Mouse (Mus musculus): ENCODE measurements around the gene Fkrp. TPM values are rescaled to one million over a fixed set of nuclear protein-coding genes. Genes with fewer than 3 reads are reported as not detected.

The Fkrp gene
- polyA plus RNA-seq (2012; rRNA removed), result 11.9 and 19.0 TPM in 2 replicates

DNA sequence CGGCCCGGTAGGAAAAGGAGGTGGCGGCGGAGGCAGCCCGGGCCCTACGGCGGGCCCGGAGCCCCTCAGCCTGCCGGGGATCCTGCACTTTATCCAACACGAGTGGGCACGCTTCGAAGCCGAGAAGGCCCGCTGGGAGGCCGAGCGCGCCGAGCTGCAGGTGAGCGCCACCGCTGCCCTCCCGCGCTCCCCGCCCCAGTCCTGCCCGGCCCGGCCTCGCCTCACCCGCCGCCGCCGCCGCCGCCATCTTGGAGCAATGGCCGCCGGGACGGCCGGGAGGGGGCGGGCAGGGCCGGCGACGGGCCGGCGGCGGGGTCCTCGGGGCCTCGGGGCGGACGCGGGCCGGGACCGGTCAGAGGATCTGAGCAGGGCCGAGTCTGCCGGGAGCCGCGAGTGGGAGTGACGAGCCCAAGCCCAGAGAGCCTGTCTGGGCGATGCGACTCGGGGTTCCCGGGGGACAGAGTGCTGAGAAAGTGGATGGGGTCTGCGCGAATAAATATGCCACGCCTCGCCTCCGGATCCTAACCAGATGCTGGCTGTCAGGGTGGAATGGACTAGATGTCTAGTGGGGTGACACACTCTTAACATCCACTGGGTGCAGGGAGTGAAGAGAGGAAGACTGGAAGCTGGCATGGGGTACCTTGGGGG, at the start of gene Fkrp:
Gene Fkrp (minus strand): TSS at position 258 of the 648 bp plus-strand sequence.

DNA sequence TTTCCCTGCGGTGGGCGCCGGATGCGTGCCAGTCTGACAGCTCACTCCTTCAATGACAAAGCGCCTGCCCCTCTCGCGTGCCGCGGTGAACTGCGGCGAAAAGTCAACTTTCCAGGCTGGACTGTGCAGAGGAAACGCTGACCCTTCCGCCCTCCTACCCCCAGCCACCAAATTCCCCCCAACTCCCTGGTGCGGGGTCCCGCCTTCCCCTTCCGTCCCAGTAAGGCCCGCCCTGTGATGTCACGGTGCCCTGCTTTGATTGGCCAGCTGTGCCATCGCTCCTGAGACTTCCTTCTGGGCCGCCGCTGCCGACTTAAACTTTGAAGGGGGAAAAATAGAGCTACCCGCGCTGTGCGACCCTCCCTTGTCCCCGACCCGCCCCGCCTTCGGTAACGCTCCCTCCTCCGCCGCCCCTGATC, 26.1 kb upstream of the Fkrp start, which contains the start of gene Prkd2:
Gene Prkd2 (plus strand): TSS at position 258 of the 419 bp plus-strand sequence.

DNA sequence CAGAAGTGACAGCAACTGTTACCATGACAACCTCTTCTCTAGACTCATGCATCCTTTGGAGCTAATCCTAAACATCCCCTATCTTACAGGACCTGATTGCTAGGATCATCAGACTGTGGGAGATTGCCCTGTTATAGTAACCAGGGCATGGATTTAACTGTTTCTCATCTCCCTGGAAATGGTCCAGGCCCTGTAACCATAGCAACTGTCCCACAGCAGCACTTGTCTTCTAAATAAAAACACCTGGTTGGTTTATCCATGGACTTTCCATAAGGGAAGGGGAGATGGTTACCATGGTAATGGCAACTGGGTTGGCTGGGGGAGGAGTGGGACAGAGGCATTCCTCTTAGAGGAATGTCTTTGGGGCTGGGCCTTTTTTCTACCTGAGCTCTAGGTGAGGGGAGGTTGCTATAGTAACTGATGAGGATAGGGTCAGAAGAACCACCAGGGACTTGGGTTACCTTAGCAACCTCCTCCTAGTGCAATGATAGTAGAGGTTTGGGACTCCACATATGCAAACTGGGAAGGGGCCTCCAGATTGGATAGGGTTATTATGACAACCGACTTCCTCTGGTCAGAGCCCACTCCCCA, 1.1 kb downstream of the Fkrp start, which contains the start of gene Strn4:
Gene Strn4 (plus strand): TSS at position 539 of the 591 bp plus-strand sequence.

DNA sequence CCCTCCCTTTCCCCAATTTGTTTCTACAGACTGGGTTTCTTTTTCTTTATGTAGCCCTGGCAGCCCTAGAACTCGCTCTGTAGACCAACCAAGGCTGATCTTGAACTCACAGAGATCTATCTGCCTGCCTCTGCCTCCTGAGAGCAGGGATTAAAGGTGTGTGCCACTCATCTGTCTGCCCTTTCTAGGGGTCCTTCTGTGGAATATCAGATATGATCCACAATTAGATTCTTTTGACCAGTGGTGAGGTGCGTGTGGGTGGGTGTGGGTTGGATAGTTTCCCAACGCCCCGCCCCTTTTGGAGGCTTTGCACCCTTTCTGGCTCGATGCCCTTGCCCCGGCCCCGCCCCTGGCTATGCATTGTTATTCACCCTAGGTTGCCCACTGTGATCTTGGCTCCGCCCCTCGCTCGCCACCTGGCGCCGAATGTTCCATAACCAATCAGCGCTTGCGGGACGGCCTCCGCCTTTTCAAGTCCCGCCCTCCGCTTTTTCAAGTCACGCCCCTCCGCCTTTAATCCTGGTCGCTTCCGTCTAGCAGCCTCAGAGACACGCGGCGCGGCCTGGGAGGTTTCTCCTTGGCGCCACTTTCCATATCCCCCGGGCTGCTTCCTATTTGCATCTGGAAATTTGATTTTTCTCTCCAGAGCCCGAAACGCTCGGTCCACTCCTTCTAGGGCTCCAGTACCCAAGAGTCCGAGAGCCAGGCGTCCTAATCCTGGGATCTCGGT, 35.5 kb downstream of the Fkrp start, which contains the start of gene Slc1a5:
Gene Slc1a5 (plus strand): TSS at position 516 of the 730 bp plus-strand sequence.

Other genes with a start within 250 kb of the Fkrp start
- 6.0 and 6.4 TPM in 2 replicates for gene Arhgap35, start 201.7 kb downstream of the Fkrp start, polyA plus RNA-seq (2012; rRNA removed)
- not detected in 2 replicates for gene Ceacam15, start 141.0 kb downstream of the Fkrp start, polyA plus RNA-seq (2012; rRNA removed)
- 0.16 TPM in 1 of 2 replicates, not detected in the other for gene Ceacam9, start 94.8 kb downstream of the Fkrp start, polyA plus RNA-seq (2012; rRNA removed)
- gene Ap2s1, start 78.3 kb downstream of the Fkrp start, polyA plus RNA-seq (2012; rRNA removed), result 208 and 306 TPM in 2 replicates
- gene Slc1a5, start 35.4 kb downstream of the Fkrp start, polyA plus RNA-seq (2012; rRNA removed), result 38.8 and 53.1 TPM in 2 replicates
- gene Strn4, start 843 bp downstream of the Fkrp start, polyA plus RNA-seq (2012; rRNA removed), result 67.8 and 69.3 TPM in 2 replicates
- 13.5 and 16.1 TPM in 2 replicates for gene Prkd2, start 26.2 kb upstream of the Fkrp start, polyA plus RNA-seq (2012; rRNA removed)
- gene Dact3, start 58.6 kb upstream of the Fkrp start, polyA plus RNA-seq (2012; rRNA removed), result 30.7 and 76.5 TPM in 2 replicates
- gene Gng8, start 75.1 kb upstream of the Fkrp start, polyA plus RNA-seq (2012; rRNA removed), result 5.1 and 6.2 TPM in 2 replicates
- 1.8 and 3.1 TPM in 2 replicates for gene Ptgir, start 89.8 kb upstream of the Fkrp start, polyA plus RNA-seq (2012; rRNA removed)
- 145 and 149 TPM in 2 replicates for gene Calm3, start 107.4 kb upstream of the Fkrp start, polyA plus RNA-seq (2012; rRNA removed)
- 1.8 and 3.2 TPM in 2 replicates for gene Pnmal2, start 128.0 kb upstream of the Fkrp start, polyA plus RNA-seq (2012; rRNA removed)
- 0.04 and 0.08 TPM in 2 replicates for gene Pnmal1, start 142.9 kb upstream of the Fkrp start, polyA plus RNA-seq (2012; rRNA removed)
- gene Gm42372, start 166.4 kb upstream of the Fkrp start, polyA plus RNA-seq (2012; rRNA removed), result 0.01 TPM in 1 of 2 replicates, not detected in the other
- 0.70 TPM in 2 replicates for gene Ccdc8, start 176.0 kb upstream of the Fkrp start, polyA plus RNA-seq (2012; rRNA removed)
- gene Ppp5c, start 211.2 kb upstream of the Fkrp start, polyA plus RNA-seq (2012; rRNA removed), result 124 and 163 TPM in 2 replicates
- 0.29 and 1.7 TPM in 2 replicates for gene Hif3a, start 245.7 kb upstream of the Fkrp start, polyA plus RNA-seq (2012; rRNA removed)